Mouse (Mus musculus) stomach, embryonic 15.5 days (tissue): ENCODE data around the gene Arhgap27. TPM values are rescaled to one million over a fixed set of nuclear protein-coding genes. Genes with fewer than 3 reads are reported as not detected.
"Not testable (repeated sequence)": the region's sequence is repeated elsewhere in the genome, so short reads cannot be mapped to it uniquely, and the experiment has no call there.

Experiments
- ATAC-seq: fragments of 200-750 bp; cut with Nextera tagmentation; 2 replicates; pipeline ENCODE4 v1.8.0; 2017; ENCODE audit warnings: low read depth, moderate number of reproducible peaks, moderate TSS enrichment; ENCODE audit not compliant: insufficient read depth, low FRiP score
- H3K27ac ChIP-seq: fragments of 300-500 bp; sonication (generic); 2 replicates; pipeline ENCODE4 v1.5.1; 2015; ENCODE audit warnings: mild to moderate bottlenecking, inconsistent platforms
- H3K27me3 ChIP-seq: fragments of 300-500 bp; sonication (generic); replicated peaks from 2 replicates; pipeline ENCODE4 v1.6.1; 2015; ENCODE audit warnings: inconsistent platforms
- H3K36me3 ChIP-seq: fragments of 300-500 bp; sonication (generic); 2 replicates; pipeline ENCODE4 v1.6.1; 2015; ENCODE audit warnings: inconsistent platforms
- H3K4me1 ChIP-seq: fragments of 300-500 bp; sonication (generic); 2 replicates; pipeline ENCODE4 v1.6.1; 2015; ENCODE audit warnings: inconsistent platforms
- H3K4me2 ChIP-seq: fragments of 300-500 bp; sonication (generic); 2 replicates; pipeline ENCODE4 v1.6.1; 2015; ENCODE audit warnings: mild to moderate bottlenecking, inconsistent platforms
- H3K4me3 ChIP-seq: fragments of 300-500 bp; sonication (generic); replicated peaks from 2 replicates; pipeline ENCODE4 v1.5.1; 2015; ENCODE audit warnings: inconsistent platforms
- H3K9ac ChIP-seq: fragments of 300-500 bp; sonication (generic); 2 replicates; pipeline ENCODE4 v1.6.1; 2015; ENCODE audit warnings: inconsistent platforms
- H3K9me3 ChIP-seq: fragments of 300-500 bp; sonication (generic); 2 replicates; pipeline ENCODE4 v1.6.1; 2016; ENCODE audit warnings: inconsistent platforms
- WGBS: fragments of 180-500 bp; shearing (Covaris S2); methylation state at CpG from one replicate; pipeline ENCODE4 v1.1.7; 2015; 5-methylcytosine and 5-hydroxymethylcytosine counted together
- polyA plus RNA-seq: library from polyadenylated mRNA; unstranded; fragments of >200 nt; fragmentation: Nextera tagmentation; extraction: Ambion mirVana; gene quantifications from 2 replicates; pipeline ENCODE4 v1.2.1, GENCODE M21; 2015

Gene Arhgap27
- polyA plus RNA-seq, 1 experiment from 2014 or later, result 21.5 TPM

DNA sequence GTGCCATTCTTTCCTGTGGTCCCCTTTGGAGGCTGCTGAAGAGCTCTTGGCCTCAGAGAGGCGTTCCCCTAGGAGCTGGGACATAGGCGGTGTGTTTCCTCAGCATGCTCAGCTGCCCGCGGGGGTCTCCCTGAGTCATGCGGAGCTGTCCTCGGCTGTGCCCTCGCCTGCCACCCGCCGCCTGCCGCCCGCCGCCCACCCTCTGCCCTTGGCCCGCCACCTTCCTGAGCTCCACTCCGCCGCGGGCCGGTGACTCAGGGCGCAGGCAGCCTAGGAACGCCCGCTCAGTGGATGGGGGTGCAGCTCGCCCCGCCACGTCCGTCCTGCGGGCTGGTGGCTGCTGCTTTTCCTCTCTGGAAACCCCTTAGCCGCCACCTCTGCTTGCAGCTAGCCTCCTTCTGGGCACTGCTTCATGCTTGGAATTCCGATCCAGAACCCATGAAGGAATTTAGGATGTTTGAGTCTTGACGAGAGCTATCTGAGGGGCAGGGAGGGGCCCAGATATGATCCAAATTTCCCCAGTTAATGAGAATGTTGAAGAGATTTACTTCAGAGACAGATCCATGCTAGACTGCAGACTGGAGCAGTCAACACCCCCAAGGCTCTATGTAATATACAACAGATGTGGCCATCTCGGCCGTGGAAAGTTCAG, 51.4 kb downstream of the Arhgap27 start:
- H3K27me3 ChIP-seq, result no peaks in the 10 kb centered on the region
- H3K4me1 ChIP-seq, result peaks cover 12% of the 10 kb centered on the region; the same call in 1 of the 2 replicates
- H3K4me2 ChIP-seq, result peak overlapping the region; percentile 79
- 3% methylated on average over 30 of the region's 30 CpGs for WGBS
- no peak overlapping the region for H3K9ac ChIP-seq
- peak; percentile 37; the same call in 1 of the 2 replicates for ATAC-seq
- peak overlapping the region; percentile 37 for H3K4me3 ChIP-seq
- no peaks in the 10 kb centered on the region for H3K36me3 ChIP-seq
- no peaks in the 10 kb centered on the region for H3K9me3 ChIP-seq
- peak overlapping the region; percentile 59; the same call in 1 of the 2 replicates for H3K27ac ChIP-seq

DNA sequence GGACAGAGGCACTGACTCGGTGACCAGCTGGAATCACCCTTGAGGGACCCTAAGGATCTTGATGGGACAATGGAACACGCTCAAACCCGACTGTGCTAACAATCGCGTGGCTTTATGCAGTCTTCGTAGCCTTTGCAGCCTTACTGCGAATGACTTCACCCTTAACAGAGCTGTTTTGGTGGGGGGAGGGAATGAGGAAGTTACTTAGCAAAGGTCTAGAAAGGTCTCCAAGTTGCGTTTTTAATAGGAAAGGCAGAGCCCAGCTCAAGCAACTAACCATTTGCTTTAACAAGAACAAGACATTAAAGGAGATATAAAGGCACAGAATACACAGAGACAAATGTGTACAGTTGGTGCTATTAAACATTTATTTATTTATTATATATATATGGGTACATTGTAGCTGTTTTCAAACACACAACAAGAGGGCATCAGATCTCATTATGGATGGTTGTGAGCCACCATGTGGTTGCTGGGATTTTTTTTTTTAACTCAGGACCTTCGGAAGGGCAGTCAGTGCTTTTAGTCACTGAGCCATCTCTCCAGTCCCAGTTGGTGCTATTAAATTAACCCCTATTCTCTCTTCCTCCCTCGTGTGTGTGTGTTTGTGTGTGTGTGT, 53.4 kb downstream of the Arhgap27 start:
- Histone ChIP-seq H3K4me1 (peaks cover 11% of the 10 kb centered on the region; the same call in 1 of the 2 replicates), H3K27ac (no peak overlapping the region), H3K36me3 (no peaks in the 10 kb centered on the region), H3K27me3 (no peaks in the 10 kb centered on the region), H3K4me2 (no peak overlapping the region), H3K9me3 (no peaks in the 10 kb centered on the region), H3K4me3 (no peak overlapping the region), H3K9ac (no peak overlapping the region)
- ATAC-seq, result no peak
- 59% methylated on average over 10 of the region's 10 CpGs for WGBS

DNA sequence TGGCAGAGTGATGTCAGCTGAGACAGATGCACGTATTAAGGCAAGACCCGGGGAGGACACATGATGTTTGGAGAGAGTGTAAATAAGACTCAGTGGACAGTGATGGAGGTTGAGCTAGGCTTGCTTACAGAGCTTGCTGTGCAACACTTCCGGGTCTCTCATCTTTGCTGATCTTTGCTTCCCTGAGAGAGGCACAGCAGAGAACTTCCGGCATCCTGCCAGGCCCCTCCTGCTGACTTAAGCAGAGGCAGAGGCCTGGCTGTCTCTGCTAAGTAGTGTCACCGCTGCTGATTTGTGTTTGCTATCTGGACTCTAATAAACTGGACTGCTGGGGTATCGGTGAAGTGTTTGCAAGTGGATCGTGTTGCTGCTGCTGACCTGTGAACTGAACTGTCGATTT, 55.6 kb downstream of the Arhgap27 start:
- no peaks in the 10 kb centered on the region for H3K9me3 ChIP-seq
- no peak overlapping the region for H3K27ac ChIP-seq
- WGBS, result 47% methylated on average over 8 of the region's 8 CpGs

DNA sequence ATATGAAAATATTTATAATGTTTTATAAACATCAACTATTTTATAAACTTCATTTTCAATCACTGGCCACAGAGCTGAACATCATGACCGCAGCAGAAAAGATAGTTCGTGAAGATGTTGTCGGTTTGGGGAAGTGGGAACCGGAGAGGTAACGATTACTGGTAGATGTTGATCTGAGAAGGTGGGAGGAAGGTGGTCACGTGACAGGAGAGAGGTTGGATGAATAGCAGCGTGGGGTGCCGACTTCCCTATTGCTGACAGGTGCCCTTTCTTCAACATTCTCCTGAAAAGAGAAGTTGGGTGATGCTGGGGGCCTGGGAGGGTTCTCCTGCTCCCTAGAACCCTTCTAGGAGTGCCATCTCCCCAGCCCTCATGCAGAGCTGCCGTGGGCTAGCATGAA, 59.0 kb downstream of the Arhgap27 start:
- Histone ChIP-seq H3K4me1 (no peaks in the 10 kb centered on the region), H3K27ac (no peak overlapping the region), H3K9ac (no peak overlapping the region), H3K4me3 (no peak overlapping the region), H3K9me3 (no peaks in the 10 kb centered on the region), H3K27me3 (no peaks in the 10 kb centered on the region), H3K4me2 (no peak overlapping the region), H3K36me3 (no peaks in the 10 kb centered on the region)
- WGBS, result 75% methylated on average over 9 of the region's 9 CpGs
- ATAC-seq, result no peak

More for the DNA sequence above, 55.6 kb downstream of the Arhgap27 start:
- H3K4me2 ChIP-seq, result no peak overlapping the region
- no peak overlapping the region for H3K9ac ChIP-seq
- H3K27me3 ChIP-seq, result no peaks in the 10 kb centered on the region
- ATAC-seq, result no peak
- H3K4me3 ChIP-seq, result no peak overlapping the region
- peaks cover 7% of the 10 kb centered on the region; the same call in 1 of the 2 replicates for H3K4me1 ChIP-seq
- no peaks in the 10 kb centered on the region for H3K36me3 ChIP-seq

DNA sequence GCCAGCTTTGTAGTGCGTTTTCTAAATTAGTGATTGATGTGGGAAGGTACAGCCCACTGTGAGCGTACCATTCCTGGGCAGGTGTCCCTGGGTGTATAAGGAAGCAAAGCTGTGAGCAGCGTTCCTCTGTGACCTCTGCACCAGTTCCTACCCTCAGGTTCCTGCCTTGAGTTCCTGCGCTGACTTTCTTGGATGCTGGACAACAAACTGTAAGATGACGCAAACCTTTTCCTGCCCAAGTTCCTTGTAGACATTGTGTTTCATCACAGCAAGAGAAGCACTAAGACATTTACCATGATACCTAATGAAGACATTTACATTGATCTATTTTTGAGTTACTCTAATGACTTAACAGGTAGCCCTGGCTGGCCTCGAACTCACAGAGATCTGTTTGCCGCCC, 68.7 kb downstream of the Arhgap27 start:
- Histone ChIP-seq H3K9ac (no peak overlapping the region), H3K27ac (no peak overlapping the region), H3K4me2 (no peak overlapping the region), H3K27me3 (no peaks in the 10 kb centered on the region), H3K9me3 (no peaks in the 10 kb centered on the region), H3K4me3 (no peak overlapping the region), H3K36me3 (no peaks in the 10 kb centered on the region), H3K4me1 (peaks cover 7% of the 10 kb centered on the region)
- WGBS, result 79% methylated on average over 7 of the region's 7 CpGs
- no peak for ATAC-seq

DNA sequence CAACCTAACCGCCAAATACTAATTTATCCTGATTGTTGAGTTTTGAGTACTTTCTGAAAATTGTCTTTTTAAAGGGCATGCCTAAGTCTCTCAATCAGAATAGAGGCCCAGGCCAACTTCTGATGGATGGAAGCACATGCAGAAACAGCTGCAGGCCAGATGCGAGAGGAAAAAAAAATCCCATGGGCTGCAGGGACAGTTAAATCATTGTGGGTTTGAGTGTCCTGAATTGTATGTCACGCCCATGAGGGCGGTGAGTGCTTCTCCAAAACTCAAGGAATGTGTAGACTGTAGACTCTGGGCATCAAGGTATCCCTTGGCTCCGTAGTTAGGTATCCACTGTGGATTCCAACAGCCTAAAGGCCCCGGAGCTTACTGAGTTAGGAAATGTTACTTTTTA, 69.4 kb downstream of the Arhgap27 start:
- no peak for ATAC-seq
- Histone ChIP-seq H3K4me1 (peaks cover 7% of the 10 kb centered on the region), H3K9ac (no peak overlapping the region), H3K9me3 (no peaks in the 10 kb centered on the region), H3K27me3 (no peaks in the 10 kb centered on the region), H3K4me2 (no peak overlapping the region), H3K4me3 (no peak overlapping the region), H3K27ac (no peak overlapping the region), H3K36me3 (no peaks in the 10 kb centered on the region)
- WGBS, result 71% methylated on average over 6 of the region's 6 CpGs

DNA sequence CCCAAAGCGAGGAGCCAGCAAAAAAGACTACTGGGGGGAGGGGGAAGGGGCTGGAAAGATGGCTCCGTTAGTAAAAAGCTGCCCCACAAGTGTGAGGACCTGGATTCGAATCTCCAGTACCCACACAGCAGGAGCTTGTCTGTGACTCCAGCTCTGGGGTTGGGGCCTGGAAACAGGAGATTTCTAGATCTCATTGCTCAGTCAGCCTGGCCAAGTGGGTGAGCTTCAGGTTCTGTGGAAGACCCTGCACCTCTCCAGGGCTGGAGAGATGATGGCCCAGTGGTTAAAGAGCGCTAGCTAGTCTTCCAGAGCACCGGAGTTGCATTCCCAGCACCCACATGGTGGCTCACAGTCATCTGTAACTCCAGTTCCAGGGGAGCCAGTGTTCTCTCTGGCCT, 70.6 kb downstream of the Arhgap27 start:
- no peak overlapping the region for H3K27ac ChIP-seq
- no peak for ATAC-seq
- WGBS, result 78% methylated on average over 5 of the region's 5 CpGs

DNA sequence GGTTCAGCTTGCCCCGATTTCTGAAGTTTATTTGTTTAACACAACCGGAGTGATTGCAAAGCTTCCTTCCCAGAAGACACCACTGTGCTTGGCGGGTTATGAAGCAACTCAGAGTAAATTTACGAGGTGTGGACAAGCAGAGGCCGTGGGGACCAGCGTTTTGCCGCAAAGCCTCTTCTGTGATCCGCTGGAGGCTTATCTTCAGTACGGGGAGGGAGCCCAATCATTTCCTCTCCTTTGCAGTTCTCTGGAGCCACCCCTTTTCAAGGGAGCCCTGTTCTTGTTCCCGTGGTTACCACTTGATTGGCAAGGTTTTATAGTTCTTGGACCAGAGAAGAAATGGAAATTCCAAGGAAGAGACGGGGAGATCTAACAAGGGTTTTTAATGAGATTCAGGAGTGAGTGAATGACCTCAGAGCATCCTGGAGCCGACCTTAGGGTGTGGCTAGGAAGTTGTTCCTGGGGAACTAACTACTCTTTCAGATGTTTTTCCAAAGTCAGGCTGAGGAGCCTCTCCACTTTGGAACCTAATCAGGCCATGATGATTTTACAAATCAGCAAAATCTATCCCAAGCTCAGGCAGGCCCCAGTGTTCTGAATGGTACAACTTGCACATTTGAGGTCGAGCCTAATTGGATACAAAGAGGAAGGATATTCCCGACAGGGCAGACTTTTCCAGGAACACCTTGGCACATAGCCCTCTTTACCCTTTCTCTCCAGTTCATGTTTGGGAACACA, 71.2 kb downstream of the Arhgap27 start:
- H3K4me3 ChIP-seq, result no peak overlapping the region
- H3K36me3 ChIP-seq, result no peaks in the 10 kb centered on the region
- no peak overlapping the region for H3K9ac ChIP-seq
- no peak overlapping the region for H3K4me2 ChIP-seq
- peaks cover 11% of the 10 kb centered on the region for H3K4me1 ChIP-seq
- H3K27me3 ChIP-seq, result no peaks in the 10 kb centered on the region
- no peak for ATAC-seq
- H3K27ac ChIP-seq, result no peak overlapping the region
- 16% methylated on average over 14 of the region's 14 CpGs for WGBS
- H3K9me3 ChIP-seq, result no peaks in the 10 kb centered on the region

More for the DNA sequence above, 70.6 kb downstream of the Arhgap27 start:
- H3K9ac ChIP-seq, result no peak overlapping the region
- H3K9me3 ChIP-seq, result no peaks in the 10 kb centered on the region
- peaks cover 11% of the 10 kb centered on the region for H3K4me1 ChIP-seq
- no peaks in the 10 kb centered on the region for H3K36me3 ChIP-seq
- no peaks in the 10 kb centered on the region for H3K27me3 ChIP-seq
- no peak overlapping the region for H3K4me3 ChIP-seq
- H3K4me2 ChIP-seq, result no peak overlapping the region

DNA sequence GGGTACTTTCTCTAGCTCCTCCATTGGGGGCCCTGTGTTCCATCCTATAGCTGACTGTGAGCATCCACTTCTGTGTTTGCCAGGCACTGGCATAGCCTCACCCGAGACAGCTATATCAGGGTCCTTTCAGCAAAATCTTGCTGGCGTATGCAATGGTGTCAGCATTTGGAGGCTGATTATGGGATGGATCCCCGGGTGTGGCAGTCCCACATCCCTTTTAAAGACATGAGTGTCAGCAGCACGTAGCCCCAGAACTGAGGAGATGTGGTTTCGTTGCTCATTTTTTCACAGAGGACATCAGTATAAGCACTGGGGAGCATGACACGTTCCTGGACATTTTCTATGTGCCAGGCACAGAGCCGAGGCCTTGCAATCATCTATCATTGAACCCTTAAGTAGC, 72.7 kb downstream of the Arhgap27 start:
- H3K27me3 ChIP-seq, ATAC-seq, H3K4me3 ChIP-seq, H3K4me2 ChIP-seq, H3K27ac ChIP-seq, H3K9me3 ChIP-seq, H3K36me3 ChIP-seq, H3K9ac ChIP-seq: not testable (repeated sequence)
- WGBS, result 85% methylated on average over 7 of the region's 7 CpGs
- H3K4me1 ChIP-seq, result peaks cover 14% of the 10 kb centered on the region

DNA sequence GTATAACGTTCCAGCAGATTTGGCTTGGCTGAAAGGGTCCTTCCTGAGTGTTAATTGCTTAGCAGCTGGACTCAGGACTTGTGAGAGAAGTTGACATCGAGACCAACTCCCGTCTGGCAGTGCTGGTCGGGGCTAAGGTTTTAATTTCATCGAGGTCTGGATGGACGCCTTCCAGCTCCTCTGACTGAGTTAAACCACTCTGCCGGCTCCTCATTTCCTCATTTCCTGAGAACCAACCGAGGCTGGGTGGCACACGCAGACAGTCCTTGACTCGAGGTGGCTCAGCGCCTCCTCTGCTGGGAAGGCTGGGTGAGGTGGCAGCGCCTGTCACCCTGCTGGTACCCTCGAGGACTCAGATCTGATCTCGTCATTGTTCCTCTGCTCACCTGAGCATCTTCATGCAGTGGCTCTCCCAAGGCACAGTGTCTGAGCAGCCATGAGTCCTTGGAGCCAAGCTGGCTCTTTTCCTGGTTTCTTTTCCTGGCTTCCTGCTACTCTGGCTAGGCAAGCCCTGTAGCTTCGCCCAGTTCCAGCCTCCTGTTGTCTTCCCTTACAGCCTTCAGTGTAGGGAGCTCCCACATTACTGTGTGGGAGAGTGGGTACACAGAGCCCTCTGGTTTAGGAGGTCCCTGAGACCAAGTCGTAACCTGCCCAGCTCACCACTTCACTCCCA, 75.1 kb downstream of the Arhgap27 start:
- H3K4me2 ChIP-seq, result no peak overlapping the region
- no peak overlapping the region for H3K9ac ChIP-seq
- no peaks in the 10 kb centered on the region for H3K9me3 ChIP-seq
- H3K36me3 ChIP-seq, result no peaks in the 10 kb centered on the region
- WGBS, result 54% methylated on average over 16 of the region's 16 CpGs
- H3K4me3 ChIP-seq, result no peak overlapping the region
- peaks cover 18% of the 10 kb centered on the region for H3K4me1 ChIP-seq
- no peak overlapping the region for H3K27ac ChIP-seq
- H3K27me3 ChIP-seq, result no peaks in the 10 kb centered on the region
- no peak for ATAC-seq

DNA sequence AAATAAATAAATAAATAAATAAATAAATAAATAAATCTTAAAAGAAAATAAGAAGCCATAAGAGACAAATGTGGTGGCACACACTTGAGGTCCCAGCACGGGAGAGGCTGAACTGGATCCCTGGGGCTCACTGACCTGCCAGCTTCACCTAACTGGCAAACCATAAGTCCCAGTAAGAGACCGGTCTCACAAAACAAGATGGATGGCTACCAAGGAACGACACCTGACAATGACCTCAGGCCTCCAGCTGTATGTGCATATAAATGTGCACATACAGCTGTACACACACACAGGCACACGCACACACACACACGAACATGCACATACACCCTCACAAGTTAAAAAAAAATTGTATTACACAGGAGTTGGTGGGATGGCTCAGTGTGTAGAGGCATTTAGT, 76.6 kb downstream of the Arhgap27 start:
- Histone ChIP-seq H3K27me3 (no peaks in the 10 kb centered on the region), H3K4me1 (peaks cover 13% of the 10 kb centered on the region), H3K9ac (no peak overlapping the region), H3K9me3 (no peaks in the 10 kb centered on the region), H3K36me3 (no peaks in the 10 kb centered on the region), H3K27ac (no peak overlapping the region), H3K4me3 (no peak overlapping the region), H3K4me2 (no peak overlapping the region)
- 90% methylated on average over 5 of the region's 5 CpGs for WGBS
- no peak for ATAC-seq
